Mouse (Mus musculus) liver, embryonic 13.5 days (tissue): ENCODE data around the gene Nfe2l2. TPM values are rescaled to one million over a fixed set of nuclear protein-coding genes. Genes with fewer than 3 reads are reported as not detected.
"Not testable (repeated sequence)": the region's sequence is repeated elsewhere in the genome, so short reads cannot be mapped to it uniquely, and the experiment has no call there.

ENCODE experiments used
- ATAC-seq: fragments of 200-750 bp; cut with Nextera tagmentation; 2 replicates; pipeline ENCODE4 v1.8.0; 2017; ENCODE audit warnings: low read depth, mild to moderate bottlenecking, moderate number of reproducible peaks, moderate library complexity
- DNase-seq: peaks from one replicate; pipeline ENCODE4 v3.0.0; 2022
- H3K27ac ChIP-seq: fragments of 300-500 bp; sonication (generic); 2 replicates; pipeline ENCODE4 v1.5.1; 2015; ENCODE audit warnings: moderate library complexity, mild to moderate bottlenecking, inconsistent platforms
- H3K27me3 ChIP-seq: fragments of 300-500 bp; sonication (generic); 2 replicates; pipeline ENCODE4 v1.6.1; 2015; ENCODE audit warnings: mild to moderate bottlenecking, inconsistent platforms
- H3K36me3 ChIP-seq: fragments of 300-500 bp; sonication (generic); 2 replicates; pipeline ENCODE4 v1.6.1; 2015; ENCODE audit warnings: mild to moderate bottlenecking, inconsistent platforms
- H3K4me1 ChIP-seq: fragments of 300-500 bp; sonication (generic); replicated peaks from 2 replicates; pipeline ENCODE4 v1.6.1; 2015; ENCODE audit warnings: inconsistent platforms
- H3K4me2 ChIP-seq: fragments of 300-500 bp; sonication (generic); 2 replicates; pipeline ENCODE4 v1.6.1; 2015; ENCODE audit warnings: inconsistent platforms, mild to moderate bottlenecking, moderate library complexity
- H3K4me3 ChIP-seq: fragments of 300-500 bp; sonication (generic); replicated peaks from 2 replicates; pipeline ENCODE4 v1.5.1; 2015; ENCODE audit warnings: mild to moderate bottlenecking, inconsistent platforms
- H3K9ac ChIP-seq: fragments of 300-500 bp; sonication (generic); 2 replicates; pipeline ENCODE4 v1.6.1; 2015; ENCODE audit warnings: mild to moderate bottlenecking, inconsistent platforms
- H3K9me3 ChIP-seq: fragments of 300-500 bp; sonication (generic); replicated peaks from 2 replicates; pipeline ENCODE4 v1.6.1; 2016; ENCODE audit warnings: inconsistent platforms
- WGBS: fragments of 180-500 bp; shearing (Covaris S2); methylation state at CpG from one replicate; pipeline ENCODE4 v1.1.7; 2015; ENCODE audit not compliant: insufficient replicate concordance; 5-methylcytosine and 5-hydroxymethylcytosine counted together
- polyA plus RNA-seq: library from polyadenylated mRNA; unstranded; fragments of >200 nt; fragmentation: Nextera tagmentation; extraction: Ambion mirVana; gene quantifications from 2 replicates; pipeline ENCODE4 v1.2.1, GENCODE M21; 2015

The Nfe2l2 gene
- polyA plus RNA-seq, 1 experiment from 2014 or later, result 44.6 TPM

DNA sequence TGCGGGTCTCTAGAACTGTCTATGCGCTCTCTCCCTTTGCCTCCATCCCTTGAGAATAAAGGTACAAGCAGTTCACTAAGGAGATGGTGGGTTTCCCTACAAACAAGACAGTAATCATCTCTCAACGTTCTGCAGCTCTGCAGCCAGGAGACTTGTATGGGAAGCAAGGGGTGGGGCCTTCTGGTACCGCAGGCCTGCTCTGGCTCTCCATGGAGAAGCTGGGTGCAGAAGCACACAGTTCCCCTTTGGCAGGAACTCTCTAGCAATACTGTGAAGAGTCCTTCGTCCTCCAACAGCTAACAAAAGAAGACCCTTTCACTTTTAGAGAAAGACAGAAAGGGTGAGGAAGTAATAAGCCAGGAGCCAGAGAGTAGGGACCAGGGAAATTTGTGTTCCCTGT, 8.1 kb downstream of the Nfe2l2 start:
- Histone ChIP-seq H3K36me3 (peaks cover 61% of the 10 kb centered on the region), H3K27me3 (no peaks in the 10 kb centered on the region), H3K4me1 (peaks cover 86% of the 10 kb centered on the region), H3K4me3 (no peak overlapping the region), H3K9me3 (no peaks in the 10 kb centered on the region), H3K27ac (peak overlapping the region; percentile 51; the same call in 1 of the 2 replicates), H3K9ac (no peak overlapping the region), H3K4me2 (0 out of 2 replicates have a peak overlapping the region, but pooled peaks have one; percentile 6)
- DNase-seq (no peak), ATAC-seq (peak; percentile 16; the same call in 1 of the 2 replicates)
- 42% methylated on average over 5 of the region's 5 CpGs for WGBS

DNA sequence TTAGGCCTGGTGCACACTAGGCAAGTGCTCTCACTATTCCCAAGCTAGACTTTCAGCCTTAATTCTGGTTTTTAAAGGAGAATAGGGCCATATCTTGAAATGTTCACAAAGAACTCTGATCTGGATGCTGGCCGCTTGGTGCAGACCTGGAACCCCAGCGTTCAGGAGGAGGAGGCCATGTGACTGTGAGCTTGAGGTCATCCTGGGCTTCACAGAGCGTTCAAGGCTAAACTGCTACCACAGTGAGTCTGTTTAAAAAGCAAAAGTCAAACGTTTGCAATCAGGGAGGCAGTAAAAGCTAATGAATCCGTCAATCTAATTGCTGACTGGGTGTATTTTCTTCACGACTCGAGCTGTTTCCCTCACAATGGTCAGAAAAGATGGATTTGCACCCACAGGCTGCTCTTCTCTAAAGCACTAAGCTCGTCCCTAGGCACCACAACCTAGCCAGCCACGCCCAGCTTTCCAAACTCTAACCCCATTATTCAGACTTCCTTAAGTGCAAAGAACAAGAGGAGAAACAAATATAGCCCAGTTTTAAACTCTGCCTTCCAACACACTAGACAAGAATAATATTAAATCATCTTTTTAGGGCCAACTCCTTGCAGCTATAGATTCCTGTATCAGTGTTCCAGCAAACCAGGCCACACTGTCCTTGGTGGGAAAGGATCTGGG, 8.6 kb downstream of the Nfe2l2 start:
- H3K9ac ChIP-seq, result 0 out of 2 replicates have a peak overlapping the region, but pooled peaks have one; percentile 8
- WGBS, result 63% methylated on average over 9 of the region's 9 CpGs
- H3K27me3 ChIP-seq, result no peaks in the 10 kb centered on the region
- H3K4me3 ChIP-seq, result no peak overlapping the region
- H3K9me3 ChIP-seq, result no peaks in the 10 kb centered on the region
- H3K4me1 ChIP-seq, result peaks cover 83% of the 10 kb centered on the region
- no peak overlapping the region for H3K27ac ChIP-seq
- DNase-seq (no peak), ATAC-seq (no peak)
- peaks cover 60% of the 10 kb centered on the region for H3K36me3 ChIP-seq
- H3K4me2 ChIP-seq, result 0 out of 2 replicates have a peak overlapping the region, but pooled peaks have one; percentile 6

- not testable (repeated sequence) for H3K27ac ChIP-seq, DNase-seq, H3K9ac ChIP-seq, H3K4me3 ChIP-seq, H3K4me2 ChIP-seq, H3K9me3 ChIP-seq, H3K27me3 ChIP-seq
- peak; percentile 29; the same call in 1 of the 2 replicates for ATAC-seq
- peaks cover 75% of the 10 kb centered on the region for H3K4me1 ChIP-seq
- WGBS, result 78% methylated on average over 3 of the region's 3 CpGs
- H3K36me3 ChIP-seq, result peaks cover 58% of the 10 kb centered on the region
These were observed 9.5 kb downstream of the Nfe2l2 start for GRCm38 (mm10) chr2:75694926-75695325.

DNA sequence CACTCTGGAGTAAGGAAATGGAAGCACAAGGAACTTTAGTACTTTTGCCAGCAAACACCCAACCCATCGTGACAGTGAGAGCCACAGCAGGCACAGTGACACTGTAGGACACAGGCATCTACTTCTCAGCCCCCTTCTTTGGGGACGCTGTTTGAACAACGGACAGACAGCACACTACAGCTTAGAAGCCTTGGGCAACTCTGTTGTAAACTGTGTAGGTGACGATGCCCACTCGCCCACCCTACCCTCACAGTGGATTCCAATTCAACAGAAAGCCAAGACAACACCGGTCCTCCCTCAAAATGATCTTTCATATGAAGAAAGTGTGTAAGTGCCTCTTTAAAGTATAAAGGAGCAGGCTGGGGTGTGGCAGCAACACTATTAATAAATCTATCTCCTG, 12.1 kb downstream of the Nfe2l2 start:
- H3K27ac ChIP-seq, result no peak overlapping the region
- H3K4me2 ChIP-seq, result no peak overlapping the region
- ATAC-seq (no peak), DNase-seq (no peak)
- H3K9ac ChIP-seq, result no peak overlapping the region
- H3K36me3 ChIP-seq, result peaks cover 62% of the 10 kb centered on the region
- no peaks in the 10 kb centered on the region for H3K9me3 ChIP-seq
- WGBS, result 88% methylated on average over 6 of the region's 6 CpGs
- H3K4me3 ChIP-seq, result no peak overlapping the region
- H3K27me3 ChIP-seq, result no peaks in the 10 kb centered on the region
- H3K4me1 ChIP-seq, result peaks cover 70% of the 10 kb centered on the region

GRCm38 (mm10) chr2:75691316-75691715, 13.1 kb downstream of the Nfe2l2 start:
- Histone ChIP-seq H3K36me3 (peaks cover 58% of the 10 kb centered on the region), H3K4me1 (peaks cover 70% of the 10 kb centered on the region), H3K9me3 (no peaks in the 10 kb centered on the region), H3K9ac (no peak overlapping the region), H3K4me2 (no peak overlapping the region), H3K27ac (no peak overlapping the region), H3K4me3 (no peak overlapping the region), H3K27me3 (no peaks in the 10 kb centered on the region)
- DNase-seq (no peak), ATAC-seq (no peak)
- WGBS, result 86% methylated on average over 8 of the region's 8 CpGs

DNA sequence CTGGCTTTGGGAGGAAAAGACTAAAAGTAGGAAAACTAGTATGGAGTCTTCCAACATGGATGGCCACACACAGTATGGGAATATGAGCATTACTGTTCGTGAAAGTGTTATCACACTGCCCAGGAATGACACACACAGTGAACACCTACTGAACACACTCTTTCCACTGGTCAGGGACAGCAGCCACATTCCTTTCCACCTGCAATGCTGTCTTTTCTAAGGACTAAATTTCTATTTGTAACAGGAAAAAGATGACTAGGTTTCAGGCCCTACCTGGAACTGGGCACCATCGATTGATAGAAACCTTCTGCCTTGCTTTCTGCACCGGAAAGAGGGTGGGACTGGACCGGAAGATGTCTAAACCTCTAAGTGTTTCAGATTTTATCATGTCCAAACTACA, 13.8 kb downstream of the Nfe2l2 start:
- Histone ChIP-seq H3K36me3 (peaks cover 55% of the 10 kb centered on the region), H3K27me3 (no peaks in the 10 kb centered on the region), H3K9ac (no peak overlapping the region), H3K4me3 (no peak overlapping the region), H3K9me3 (no peaks in the 10 kb centered on the region), H3K27ac (no peak overlapping the region), H3K4me2 (no peak overlapping the region), H3K4me1 (peaks cover 70% of the 10 kb centered on the region)
- DNase-seq (no peak), ATAC-seq (no peak)
- 69% methylated on average over 4 of the region's 4 CpGs for WGBS

- Histone ChIP-seq H3K9ac (no peak overlapping the region; the same call in 1 of the 2 replicates), H3K4me1 (peaks cover 74% of the 10 kb centered on the region), H3K4me2 (no peak overlapping the region), H3K4me3 (no peak overlapping the region), H3K27ac (no peak overlapping the region), H3K27me3 (no peaks in the 10 kb centered on the region), H3K36me3 (peaks cover 51% of the 10 kb centered on the region), H3K9me3 (no peaks in the 10 kb centered on the region)
- WGBS, result 83% methylated on average over 10 of the region's 10 CpGs
- no peak for DNase-seq
- ATAC-seq, result peak; percentile 15; the same call in 1 of the 2 replicates
These were observed 14.8 kb downstream of the Nfe2l2 start for GRCm38 (mm10) chr2:75689482-75690158.

GRCm38 (mm10) chr2:75688901-75689300, 15.5 kb downstream of the Nfe2l2 start:
- 63% methylated on average over 1 of the region's 1 CpGs for WGBS
- no peaks in the 10 kb centered on the region for H3K9me3 ChIP-seq
- no peak overlapping the region for H3K4me2 ChIP-seq
- peaks cover 54% of the 10 kb centered on the region for H3K36me3 ChIP-seq
- no peak overlapping the region for H3K27ac ChIP-seq
- DNase-seq (no peak), ATAC-seq (no peak)
- peaks cover 80% of the 10 kb centered on the region for H3K4me1 ChIP-seq
- H3K9ac ChIP-seq, result no peak overlapping the region; the same call in 1 of the 2 replicates
- no peaks in the 10 kb centered on the region for H3K27me3 ChIP-seq
- H3K4me3 ChIP-seq, result no peak overlapping the region

- Histone ChIP-seq H3K9me3 (no peaks in the 10 kb centered on the region), H3K4me1 (peaks cover 78% of the 10 kb centered on the region), H3K27me3 (no peaks in the 10 kb centered on the region), H3K4me3 (no peak overlapping the region), H3K36me3 (peaks cover 42% of the 10 kb centered on the region), H3K9ac (no peak overlapping the region), H3K27ac (no peak overlapping the region), H3K4me2 (no peak overlapping the region)
- 82% methylated on average over 10 of the region's 10 CpGs for WGBS
- ATAC-seq (no peak), DNase-seq (no peak)
These were observed 17.2 kb downstream of the Nfe2l2 start for GRCm38 (mm10) chr2:75687040-75687749.

- ATAC-seq (no peak), DNase-seq (no peak)
- Histone ChIP-seq H3K9me3 (no peaks in the 10 kb centered on the region), H3K4me3 (no peak overlapping the region), H3K4me2 (no peak overlapping the region), H3K27me3 (no peaks in the 10 kb centered on the region), H3K27ac (peak overlapping the region; percentile 41; the same call in 1 of the 2 replicates), H3K4me1 (peaks cover 83% of the 10 kb centered on the region), H3K36me3 (peaks cover 40% of the 10 kb centered on the region), H3K9ac (no peak overlapping the region)
- 44% methylated on average over 6 of the region's 6 CpGs for WGBS
These were observed 19.0 kb downstream of the Nfe2l2 start for GRCm38 (mm10) chr2:75685458-75685861.

DNA sequence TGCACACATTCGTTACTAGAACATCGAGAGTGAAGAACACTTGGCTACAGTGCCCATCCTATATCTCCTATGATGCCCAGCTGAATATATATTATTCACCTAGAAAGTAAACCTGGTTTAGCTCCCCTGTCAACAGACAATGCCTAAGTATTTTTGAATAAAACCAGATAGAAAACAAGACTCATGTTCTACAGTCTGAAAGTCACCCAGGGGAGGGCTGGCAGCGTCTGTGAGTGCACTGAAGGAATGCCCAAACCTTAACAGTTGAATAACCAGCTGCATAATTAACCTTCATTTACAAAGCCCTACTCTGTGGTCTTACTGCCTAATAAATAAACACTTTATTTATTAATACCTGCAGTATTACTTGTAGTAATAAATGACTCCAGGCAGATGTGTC, 19.9 kb downstream of the Nfe2l2 start:
- no peak overlapping the region for H3K9ac ChIP-seq
- no peak overlapping the region for H3K4me2 ChIP-seq
- H3K4me3 ChIP-seq, result no peak overlapping the region
- H3K9me3 ChIP-seq, result no peaks in the 10 kb centered on the region
- peaks cover 82% of the 10 kb centered on the region for H3K4me1 ChIP-seq
- H3K27ac ChIP-seq, result no peak overlapping the region
- peaks cover 38% of the 10 kb centered on the region for H3K36me3 ChIP-seq
- 84% methylated on average over 3 of the region's 3 CpGs for WGBS
- DNase-seq (no peak), ATAC-seq (no peak)
- H3K27me3 ChIP-seq, result no peaks in the 10 kb centered on the region
